Mouse (Mus musculus) heart, embryonic 12.5 days (tissue): Measurements from ENCODE around the gene Tfpt. TPM values are rescaled to one million over a fixed set of nuclear protein-coding genes. Genes with fewer than 3 reads are reported as not detected.
"Not testable (repeated sequence)": the region's sequence is repeated elsewhere in the genome, so short reads cannot be mapped to it uniquely, and the experiment has no call there.

Experiments
- ATAC-seq: fragments of 200-750 bp; cut with Nextera tagmentation; 2 replicates; pipeline ENCODE4 v1.8.0; 2017; ENCODE audit warnings: moderate TSS enrichment, moderate library complexity; ENCODE audit not compliant: insufficient number of reproducible peaks, low FRiP score
- H3K27ac ChIP-seq: fragments of 300-500 bp; sonication (generic); 2 replicates; pipeline ENCODE4 v1.5.1; 2016; ENCODE audit warnings: mild to moderate bottlenecking, moderate library complexity; ENCODE audit not compliant: poor library complexity, severe bottlenecking
- H3K27me3 ChIP-seq: fragments of 300-500 bp; sonication (generic); replicated peaks from 2 replicates; pipeline ENCODE4 v1.6.1; 2016; ENCODE audit warnings: mild to moderate bottlenecking, moderate library complexity
- H3K36me3 ChIP-seq: fragments of 300-500 bp; sonication (generic); 2 replicates; pipeline ENCODE4 v1.6.1; 2016; ENCODE audit warnings: mild to moderate bottlenecking, moderate library complexity
- H3K4me1 ChIP-seq: fragments of 300-500 bp; sonication (generic); replicated peaks from 2 replicates; pipeline ENCODE4 v1.6.1; 2016; ENCODE audit warnings: mild to moderate bottlenecking
- H3K4me2 ChIP-seq: fragments of 300-500 bp; sonication (generic); 2 replicates; pipeline ENCODE4 v1.6.1; 2016; ENCODE audit warnings: mild to moderate bottlenecking, moderate library complexity
- H3K4me3 ChIP-seq: fragments of 300-500 bp; sonication (generic); 2 replicates; pipeline ENCODE4 v1.5.1; 2016; ENCODE audit warnings: mild to moderate bottlenecking
- H3K9ac ChIP-seq: fragments of 300-500 bp; sonication (generic); 2 replicates; pipeline ENCODE4 v1.6.1; 2016; ENCODE audit warnings: mild to moderate bottlenecking, moderate library complexity
- H3K9me3 ChIP-seq: fragments of 300-500 bp; sonication (generic); replicated peaks from 2 replicates; pipeline ENCODE4 v1.6.1; 2016; ENCODE audit warnings: mild to moderate bottlenecking, moderate library complexity
- WGBS: fragments of 180-500 bp; shearing (Covaris S2); methylation state at CpG from one replicate; pipeline ENCODE4 v1.1.7; 2016; 5-methylcytosine and 5-hydroxymethylcytosine counted together
- polyA plus RNA-seq: library from polyadenylated mRNA; unstranded; fragments of >200 nt; fragmentation: Nextera tagmentation; extraction: Ambion mirVana; gene quantifications from 2 replicates; pipeline ENCODE4 v1.2.1, GENCODE M21; 2016

Tfpt gene
- polyA plus RNA-seq, 1 experiment from 2014 or later, result 18.6 TPM

DNA sequence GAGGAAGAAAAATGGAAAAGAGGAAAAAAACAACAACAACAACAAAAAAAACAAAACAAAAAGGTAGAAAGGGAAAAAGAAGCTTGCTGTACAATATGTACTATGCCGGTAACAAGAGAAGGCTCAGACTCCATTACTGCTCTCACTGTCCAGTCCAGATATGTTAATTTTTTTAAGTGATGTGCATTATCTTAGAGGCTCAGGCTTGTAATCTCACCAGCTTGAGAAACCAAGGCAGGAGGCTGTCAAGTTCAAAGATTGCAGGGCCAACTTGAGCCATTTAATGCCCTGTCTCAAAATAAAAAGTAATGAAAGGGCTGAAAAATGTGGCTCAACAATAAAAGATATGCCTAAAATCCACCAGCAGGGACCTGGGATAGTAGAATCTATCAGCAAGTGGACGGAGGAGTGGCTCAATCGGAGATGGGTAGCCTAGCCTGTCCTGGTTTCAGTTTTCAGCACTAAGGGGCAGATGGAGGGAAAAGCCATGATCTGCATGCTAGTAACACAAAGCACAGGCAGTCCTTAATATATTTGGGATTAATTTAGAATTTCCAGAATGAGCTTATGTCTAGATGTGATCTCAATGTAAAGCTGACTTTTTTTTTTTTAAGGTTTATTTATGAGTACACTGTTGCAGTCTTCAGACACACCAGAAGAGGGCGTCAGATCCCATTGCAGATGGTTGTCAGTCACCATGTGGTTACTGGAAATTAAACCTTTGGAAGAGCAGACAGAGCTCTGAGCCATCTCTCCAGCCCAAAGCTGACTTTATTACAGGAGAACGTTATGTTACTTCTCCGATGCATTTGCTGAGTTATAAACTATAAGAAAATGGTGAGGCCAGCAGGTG lies 13.1 kb downstream of the Tfpt start:
- Histone ChIP-seq H3K9me3 (no peaks in the 10 kb centered on the region), H3K36me3 (peaks cover 24% of the 10 kb centered on the region), H3K9ac (no peak overlapping the region), H3K27ac (no peak overlapping the region), H3K27me3 (no peaks in the 10 kb centered on the region; the same call in 1 of the 2 replicates), H3K4me2 (peak overlapping the region; percentile 42; the same call in 1 of the 2 replicates), H3K4me3 (peak overlapping the region; percentile 70), H3K4me1 (peaks cover 7% of the 10 kb centered on the region)
- ATAC-seq, result peak; percentile 26; the same call in 1 of the 2 replicates
- 43% methylated on average over 6 of the region's 6 CpGs for WGBS

DNA sequence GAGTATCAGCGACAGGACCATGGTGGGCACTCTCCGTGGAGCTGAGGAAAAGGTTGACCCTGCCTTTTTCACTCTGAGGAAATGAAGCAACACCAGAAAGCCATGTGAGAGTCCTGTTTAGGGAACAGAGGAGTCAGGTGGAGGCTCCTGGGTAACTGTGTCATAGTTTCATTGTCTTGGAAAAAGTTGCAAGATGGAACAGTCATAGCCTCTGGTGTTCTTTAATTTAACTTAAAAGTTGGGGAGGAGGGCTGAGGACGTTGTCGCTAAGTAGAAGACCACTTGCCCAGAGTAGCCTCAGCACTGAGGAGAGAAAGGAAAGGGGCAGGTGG lies 13.7 kb downstream of the Tfpt start, which contains the start of gene Oscar:
Gene Oscar, minus strand, starts transcription at position 101 of the 332 bp plus-strand sequence.
- H3K27me3 ChIP-seq, result no peaks in the 10 kb centered on the region; the same call in 1 of the 2 replicates
- H3K27ac ChIP-seq, result no peak within 1 kb of the TSS
- peaks cover 24% of the 10 kb centered on the region for H3K36me3 ChIP-seq
- peak within 1 kb of the TSS; percentile 70 for H3K4me3 ChIP-seq
- ATAC-seq, result no peak
- H3K9me3 ChIP-seq, result no peaks in the 10 kb centered on the region
- H3K9ac ChIP-seq, result no peak within 1 kb of the TSS
- WGBS, result 75% methylated on average over 4 of the region's 4 CpGs
- peaks cover 7% of the 10 kb centered on the region for H3K4me1 ChIP-seq
- H3K4me2 ChIP-seq, result peak within 1 kb of the TSS; percentile 42; the same call in 1 of the 2 replicates

DNA sequence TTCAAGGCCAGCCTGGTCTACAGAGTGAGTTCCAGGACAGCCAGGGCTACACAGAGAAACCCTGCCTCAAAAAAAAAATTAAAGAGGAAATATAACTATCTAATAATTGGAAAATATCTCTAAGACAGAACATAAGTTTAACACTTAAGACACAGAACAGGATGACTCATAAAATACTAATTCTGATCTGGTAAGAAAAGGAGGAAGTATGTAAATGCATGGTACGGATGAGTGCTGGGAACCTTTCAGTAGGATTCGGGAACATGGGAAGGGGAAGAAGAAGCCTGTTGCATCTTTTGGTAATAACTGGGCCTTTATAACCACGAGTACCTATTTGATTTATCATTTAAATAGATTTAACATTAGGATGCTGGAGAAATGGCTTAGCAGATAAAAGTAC lies 15.7 kb downstream of the Tfpt start:
- Histone ChIP-seq H3K4me1 (peaks cover 7% of the 10 kb centered on the region), H3K4me3 (no peak overlapping the region), H3K36me3 (peaks cover 5% of the 10 kb centered on the region), H3K27me3 (no peaks in the 10 kb centered on the region; the same call in 1 of the 2 replicates), H3K4me2 (no peak overlapping the region), H3K27ac (no peak overlapping the region), H3K9me3 (no peaks in the 10 kb centered on the region), H3K9ac (no peak overlapping the region)
- WGBS, result 75% methylated on average over 3 of the region's 3 CpGs
- ATAC-seq, result no peak

DNA sequence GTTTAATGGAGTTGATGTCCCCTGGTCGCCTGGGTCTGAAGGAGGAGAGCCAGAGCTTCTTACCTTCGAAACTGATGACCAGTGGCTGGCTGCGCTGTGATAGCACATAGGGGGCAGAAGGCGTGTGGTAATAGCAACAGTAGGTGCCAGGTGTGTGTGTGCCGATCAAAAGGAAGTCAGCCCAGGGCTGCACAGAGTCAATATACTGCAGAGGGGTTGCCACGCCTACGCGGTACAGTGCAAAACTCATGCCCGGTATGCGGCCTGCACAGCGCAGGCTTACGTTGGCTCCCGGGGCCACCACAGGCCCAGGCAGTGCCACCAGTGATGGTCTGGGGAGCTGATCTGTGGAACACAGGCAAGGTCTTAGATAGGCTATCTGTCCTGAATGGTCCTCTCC lies 18.7 kb downstream of the Tfpt start:
- 82% methylated on average over 13 of the region's 13 CpGs for WGBS
- no peak overlapping the region for H3K9ac ChIP-seq
- H3K27ac ChIP-seq, result no peak overlapping the region
- H3K4me2 ChIP-seq, result no peak overlapping the region
- ATAC-seq, result no peak
- H3K9me3 ChIP-seq, result peaks cover 1% of the 10 kb centered on the region; the same call in 1 of the 2 replicates
- H3K36me3 ChIP-seq, result no peaks in the 10 kb centered on the region
- no peaks in the 10 kb centered on the region; the same call in 1 of the 2 replicates for H3K27me3 ChIP-seq
- H3K4me3 ChIP-seq, result no peak overlapping the region
- H3K4me1 ChIP-seq, result no peaks in the 10 kb centered on the region

DNA sequence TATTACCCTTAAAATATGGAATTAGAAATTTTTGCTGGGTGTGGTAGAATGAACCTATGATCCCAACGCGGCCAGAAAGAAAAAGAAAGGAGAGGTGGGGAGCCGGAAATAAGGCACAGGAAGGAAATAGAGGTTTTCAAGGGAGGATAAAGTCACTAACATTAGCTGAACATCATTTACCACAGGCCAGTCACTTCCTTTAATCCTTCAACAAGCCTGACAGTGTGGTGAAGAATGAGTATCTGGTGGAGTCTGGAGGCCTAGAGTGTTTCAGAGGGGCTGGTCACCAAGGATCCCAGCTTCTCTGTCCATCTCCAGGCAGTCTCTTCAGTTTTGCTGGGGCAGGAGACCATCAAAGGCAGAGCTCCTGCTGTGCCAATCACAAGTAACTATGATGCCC lies 19.3 kb downstream of the Tfpt start:
- Histone ChIP-seq H3K27ac (no peak overlapping the region), H3K4me3 (no peak overlapping the region), H3K4me1 (no peaks in the 10 kb centered on the region), H3K9me3 (peaks cover 5% of the 10 kb centered on the region; the same call in 1 of the 2 replicates), H3K27me3 (no peaks in the 10 kb centered on the region; the same call in 1 of the 2 replicates), H3K4me2 (no peak overlapping the region), H3K9ac (no peak overlapping the region), H3K36me3 (no peaks in the 10 kb centered on the region)
- no peak for ATAC-seq
- WGBS, result 89% methylated on average over 3 of the region's 3 CpGs

DNA sequence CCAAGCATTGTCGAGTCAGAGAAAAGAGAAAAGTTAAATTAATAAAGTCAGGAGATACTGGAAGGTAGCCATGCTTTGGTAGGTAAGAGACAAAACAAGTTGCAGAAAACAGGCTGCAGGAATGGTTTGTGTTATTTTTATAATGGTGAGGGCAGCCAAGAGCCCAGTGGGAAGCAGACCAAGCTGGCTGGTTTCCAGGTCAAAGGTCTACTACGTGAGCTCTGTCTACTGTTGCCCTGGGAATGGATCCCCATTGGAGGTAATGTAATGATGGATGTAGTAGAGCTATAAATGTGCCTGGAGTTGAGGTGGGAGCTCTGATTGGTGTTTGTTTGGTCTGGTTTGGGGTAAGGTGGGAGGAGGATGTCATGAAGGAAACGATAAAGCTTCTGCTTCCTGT lies 20.6 kb downstream of the Tfpt start:
- Histone ChIP-seq H3K4me2 (no peak overlapping the region), H3K27ac (no peak overlapping the region)

DNA sequence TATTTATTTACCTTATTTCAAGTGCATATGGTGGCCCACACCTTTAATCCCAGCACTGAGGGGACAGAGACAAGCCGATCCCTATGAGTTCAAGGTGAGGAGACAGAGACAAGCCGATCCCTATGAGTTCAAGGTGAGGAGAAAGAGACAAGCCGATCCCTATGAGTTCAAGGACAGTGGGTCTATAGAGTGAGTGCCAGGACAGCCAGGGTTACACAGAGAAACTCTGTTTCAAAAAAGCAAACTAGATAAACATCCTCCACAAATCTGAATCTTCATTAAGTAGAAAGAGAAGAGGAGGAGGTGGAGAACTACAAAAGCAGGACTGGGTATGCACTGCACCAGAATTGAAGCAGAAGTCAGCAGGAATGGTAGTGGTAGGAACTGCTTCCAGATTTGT lies 21.1 kb downstream of the Tfpt start:
- H3K4me2 ChIP-seq, result no peak overlapping the region
- H3K9me3 ChIP-seq, result peaks cover 5% of the 10 kb centered on the region; the same call in 1 of the 2 replicates
- no peaks in the 10 kb centered on the region for H3K36me3 ChIP-seq
- H3K9ac ChIP-seq, result no peak overlapping the region
- no peaks in the 10 kb centered on the region for H3K27me3 ChIP-seq
- H3K27ac ChIP-seq, result no peak overlapping the region
- no peak overlapping the region for H3K4me3 ChIP-seq
- 91% methylated on average over 3 of the region's 3 CpGs for WGBS
- no peaks in the 10 kb centered on the region for H3K4me1 ChIP-seq
- ATAC-seq, result no peak

More for the DNA sequence above, 20.6 kb downstream of the Tfpt start:
- Histone ChIP-seq H3K36me3 (no peaks in the 10 kb centered on the region), H3K9me3 (peaks cover 5% of the 10 kb centered on the region; the same call in 1 of the 2 replicates), H3K4me1 (no peaks in the 10 kb centered on the region), H3K9ac (no peak overlapping the region), H3K27me3 (no peaks in the 10 kb centered on the region), H3K4me3 (no peak overlapping the region)
- 58% methylated on average over 3 of the region's 3 CpGs for WGBS
- no peak for ATAC-seq

DNA sequence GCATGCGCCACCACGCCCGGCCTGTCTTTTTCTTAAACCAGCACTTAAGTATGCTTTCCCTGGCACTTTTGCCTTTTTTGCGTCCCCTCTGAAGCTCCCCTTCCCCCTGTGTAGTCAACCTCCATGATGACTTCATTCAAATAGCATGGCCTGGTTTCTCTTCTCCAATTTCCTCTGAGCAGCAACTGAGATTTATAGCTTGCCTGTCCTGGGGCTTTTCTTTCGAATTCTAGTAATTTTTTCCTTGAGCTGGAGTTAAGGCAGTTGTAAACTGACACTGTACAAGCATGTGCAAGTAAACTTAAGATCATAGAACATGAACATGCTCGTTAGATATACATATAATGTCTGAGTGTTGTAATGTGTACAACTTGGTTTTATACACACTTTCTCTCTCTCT lies 22.3 kb downstream of the Tfpt start:
- Histone ChIP-seq H3K4me3 (no peak overlapping the region), H3K4me2 (no peak overlapping the region), H3K27ac (no peak overlapping the region), H3K4me1 (no peaks in the 10 kb centered on the region), H3K9me3 (peaks cover 5% of the 10 kb centered on the region; the same call in 1 of the 2 replicates), H3K36me3 (no peaks in the 10 kb centered on the region), H3K9ac (no peak overlapping the region), H3K27me3 (no peaks in the 10 kb centered on the region)
- ATAC-seq, result no peak
- 82% methylated on average over 6 of the region's 6 CpGs for WGBS

DNA sequence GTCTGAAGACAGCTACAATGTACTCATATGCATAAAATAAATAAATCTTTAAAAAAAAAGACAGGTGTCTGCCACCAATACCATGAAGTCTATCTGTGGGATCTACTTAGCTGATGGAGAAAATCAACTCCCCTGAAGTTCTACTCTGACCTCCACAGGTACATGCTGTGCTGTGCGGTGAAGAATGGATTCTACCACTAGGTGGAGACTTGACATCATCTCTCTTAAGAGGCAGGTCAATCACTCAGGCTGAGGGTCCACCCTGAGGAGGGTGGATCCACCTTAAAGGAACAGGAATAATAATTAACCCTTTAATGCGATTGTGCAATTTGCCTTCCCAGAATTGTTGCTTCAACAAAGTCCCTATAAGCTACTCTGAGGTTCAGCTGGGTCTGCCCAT lies 22.9 kb downstream of the Tfpt start:
- Histone ChIP-seq H3K9ac (no peak overlapping the region), H3K27ac (no peak overlapping the region), H3K4me2 (no peak overlapping the region), H3K27me3 (no peaks in the 10 kb centered on the region), H3K4me3 (no peak overlapping the region), H3K4me1 (no peaks in the 10 kb centered on the region), H3K9me3 (peaks cover 5% of the 10 kb centered on the region; the same call in 1 of the 2 replicates), H3K36me3 (no peaks in the 10 kb centered on the region)
- no peak for ATAC-seq
- WGBS, result 11% methylated on average over 2 of the region's 2 CpGs

DNA sequence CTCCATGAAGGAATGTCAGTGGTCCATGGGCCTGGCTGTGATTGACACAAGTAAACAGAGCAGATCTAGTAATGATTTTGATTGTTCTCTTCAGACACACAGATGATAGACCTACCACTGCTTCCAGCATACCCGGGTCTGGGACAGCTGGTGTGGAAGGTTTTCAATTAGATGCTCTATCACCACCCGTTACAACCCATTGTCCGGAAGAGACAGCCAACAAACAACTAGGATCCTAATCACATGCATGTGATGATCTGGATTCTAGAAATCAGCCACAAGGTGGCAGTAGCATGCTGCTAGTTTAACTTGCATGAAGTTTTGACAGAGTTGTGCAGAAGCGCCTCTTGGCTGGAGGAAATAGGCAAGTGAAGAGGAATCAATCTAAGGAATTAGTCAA lies 28.6 kb downstream of the Tfpt start:
- H3K36me3 ChIP-seq, result no peaks in the 10 kb centered on the region
- H3K27me3 ChIP-seq, result no peaks in the 10 kb centered on the region
- no peak overlapping the region for H3K4me2 ChIP-seq
- H3K9ac ChIP-seq, result no peak overlapping the region
- 20% methylated on average over 4 of the region's 4 CpGs for WGBS
- H3K27ac ChIP-seq, result no peak overlapping the region
- H3K9me3 ChIP-seq, result peaks cover 5% of the 10 kb centered on the region; the same call in 1 of the 2 replicates
- ATAC-seq, result no peak
- no peak overlapping the region for H3K4me3 ChIP-seq
- H3K4me1 ChIP-seq, result no peaks in the 10 kb centered on the region

DNA sequence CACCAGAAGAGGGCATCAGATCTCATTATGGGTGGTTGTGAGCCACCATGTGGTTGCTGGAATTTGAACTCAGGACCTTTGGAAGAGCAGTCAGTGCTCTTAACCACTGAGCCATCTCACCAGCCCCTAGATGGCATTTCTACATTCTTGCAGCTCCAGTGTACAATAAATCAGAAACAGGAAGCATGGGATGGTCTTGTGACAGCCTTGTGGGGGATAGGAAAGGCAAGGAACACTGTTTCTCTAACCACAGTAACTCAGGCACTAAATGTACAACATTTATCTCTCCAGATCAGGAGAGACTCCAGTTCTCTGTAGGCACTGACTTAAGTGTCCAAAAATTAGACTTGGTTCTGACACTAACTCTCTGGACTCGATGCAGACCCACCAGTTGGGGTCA lies 32.0 kb downstream of the Tfpt start:
- H3K4me2 ChIP-seq, H3K36me3 ChIP-seq, H3K27ac ChIP-seq, H3K9me3 ChIP-seq, ATAC-seq, H3K4me3 ChIP-seq, H3K27me3 ChIP-seq, H3K9ac ChIP-seq, H3K4me1 ChIP-seq: not testable (repeated sequence)
- WGBS, result 50% methylated on average over 1 of the region's 1 CpGs
